Comparison of ENCODE assay signal across 24 mouse cellular contexts in genomic region chr12:111899646-111900045, GRCm38 (mm10). TPM values are rescaled to one million over a fixed set of nuclear protein-coding genes. Genes with fewer than 3 reads are reported as not detected.
DNase-seq lines count a peak whose midpoint lies in the region; ATAC-seq and TF ChIP-seq lines count a peak whose summit lies in the region.
"Had no signal": no experiment of that assay in that cellular context is flagged by ENCODE, and none has a peak within 500 bp of the region (broad histone marks: within the 10 kb centered on the region; RNA-seq: fewer than 3 reads in every experiment).

No protein-coding gene starts in this region.

- 77% methylated on average over 5 of the region's 5 CpGs for WGBS in heart, embryonic 12.5 days
- WGBS in stomach, embryonic 16.5 days: 48% methylated on average over 5 of the region's 5 CpGs

- no peaks in the 10 kb centered on the region for H3K9me3 ChIP-seq in heart, embryonic 12.5 days (replicated peaks)
- no peaks in the 10 kb centered on the region for H3K9me3 ChIP-seq in stomach, embryonic 16.5 days (replicated peaks; ENCODE audit: control insufficient read depth, low read length)
- H3K9me3 ChIP-seq: embryonic facial prominence, embryonic 10.5 days; embryonic facial prominence, embryonic 12.5 days; G1E had no signal

- ATAC-seq in heart, embryonic 12.5 days (ENCODE audit: insufficient number of reproducible peaks, low FRiP score): no peak
- no peak for ATAC-seq in stomach, embryonic 16.5 days (ENCODE audit: insufficient read depth, low FRiP score)
- ATAC-seq: activated CD4-positive, CD25-positive, alpha-beta regulatory T cell, adult 4 months; CD4-positive, CD25-positive, alpha-beta regulatory T cell, adult 4 months; forebrain, embryonic 14.5 days; Patski had no signal

- no peaks in the 10 kb centered on the region for H3K36me3 ChIP-seq in heart, embryonic 12.5 days
- no peaks in the 10 kb centered on the region for H3K36me3 ChIP-seq in stomach, embryonic 16.5 days (ENCODE audit: control insufficient read depth, insufficient read depth, low read length)
- H3K36me3 ChIP-seq: embryonic facial prominence, embryonic 10.5 days; embryonic facial prominence, embryonic 12.5 days had no signal

- peak; percentile 76 for DNase-seq in heart, adult 11 months
- DNase-seq in layer of hippocampus, adult 2 months (ENCODE audit: low spot score in 2 of 2): no peak
- no peak for DNase-seq in layer of hippocampus, adult 9-10 months (ENCODE audit: low spot score)
- no peak for DNase-seq in frontal cortex, postnatal 36 days (ENCODE audit: low spot score in 2 of 2)
- no peak for DNase-seq in ovary, postnatal 10 days (ENCODE audit: low spot score)
- DNase-seq: adrenal gland, adult 8-10 months; adrenal gland, postnatal 14 days; adrenal gland, postnatal 36 days; B cell, adult 2 months; cerebellum, adult 11-12 months; cerebellum, adult 2 months; cerebellum, adult 9-10 months; cerebellum, postnatal 10 days; cerebellum, postnatal 25 days had no signal

- H3K4me3 ChIP-seq in heart, embryonic 12.5 days: no peak overlapping the region
- no peak overlapping the region for H3K4me3 ChIP-seq in layer of hippocampus, adult 2 months
- H3K4me3 ChIP-seq in stomach, embryonic 16.5 days (replicated peaks; ENCODE audit: low read length): no peak overlapping the region
- H3K4me3 ChIP-seq: embryonic facial prominence, embryonic 10.5 days; embryonic facial prominence, embryonic 12.5 days had no signal

- H3K27me3 ChIP-seq in heart, embryonic 12.5 days (replicated peaks): no peaks in the 10 kb centered on the region
- H3K27me3 ChIP-seq in stomach, embryonic 16.5 days (ENCODE audit: control insufficient read depth, insufficient read depth, low read length): no peaks in the 10 kb centered on the region
- H3K27me3 ChIP-seq: CH12.LX; embryonic facial prominence, embryonic 12.5 days; Patski had no signal

- H3K9ac ChIP-seq in heart, embryonic 12.5 days: no peak overlapping the region
- H3K9ac ChIP-seq in stomach, embryonic 16.5 days (ENCODE audit: low read length): 0 out of 2 replicates have a peak overlapping the region, but pooled peaks have one; percentile 7
- H3K9ac ChIP-seq: embryonic facial prominence, embryonic 12.5 days had no signal

- no peak overlapping the region for H3K4me2 ChIP-seq in heart, embryonic 12.5 days
- H3K4me2 ChIP-seq in stomach, embryonic 16.5 days (ENCODE audit: low read depth, low read length): no peak overlapping the region
- H3K4me2 ChIP-seq: embryonic facial prominence, embryonic 12.5 days had no signal

- peaks cover 46% of the 10 kb centered on the region for H3K4me1 ChIP-seq in heart, embryonic 12.5 days (replicated peaks)
- H3K4me1 ChIP-seq in stomach, embryonic 16.5 days (ENCODE audit: control insufficient read depth, insufficient read depth, low read length): peaks cover 24% of the 10 kb centered on the region
- H3K4me1 ChIP-seq: embryonic facial prominence, embryonic 12.5 days had no signal

- no peak for TF ChIP-seq CTCF in layer of hippocampus, adult 2 months (conservative IDR thresholded peaks at IDR 0.05)

- H3K27ac ChIP-seq in heart, embryonic 12.5 days (ENCODE audit: poor library complexity, severe bottlenecking): no peak overlapping the region
- peak overlapping the region; percentile 60 for H3K27ac ChIP-seq in layer of hippocampus, adult 2 months
- H3K27ac ChIP-seq in stomach, embryonic 16.5 days (ENCODE audit: low read length): 0 out of 2 replicates have a peak overlapping the region, but pooled peaks have one; percentile 32
- H3K27ac ChIP-seq: embryonic facial prominence, embryonic 10.5 days; embryonic facial prominence, embryonic 12.5 days had no signal

RNA-seq across cellular contexts. Expression of gene Ppp1r13b, which starts 8.3 kb away (rescaled TPM):
- 17.9 and 19.8 TPM in 2 replicates for polyA plus RNA-seq in heart, embryonic 12.5 days (2016; fragmentation: Nextera tagmentation; extraction: Ambion mirVana)
- total RNA-seq in layer of hippocampus, adult 2 months (2021): 100 to 1,000 TPM; 101 to 106 TPM
- polyA plus RNA-seq in stomach, embryonic 16.5 days (2015; fragmentation: Nextera tagmentation; extraction: Ambion mirVana): 8.3 and 10.6 TPM in 2 replicates
